Mouse (Mus musculus): ENCODE results near the gene Coro1c. TPM values are rescaled to one million over a fixed set of nuclear protein-coding genes. Genes with fewer than 3 reads are reported as not detected.
"Not testable (repeated sequence)": the region's sequence is repeated elsewhere in the genome, so short reads cannot be mapped to it uniquely, and the experiment has no call there.

Coro1c gene
- polyA plus RNA-seq, 1 experiment from 2014 or later, result 173 TPM

GRCm38 (mm10) chr5:113812638-113813037 lies 95.9 kb downstream of the Coro1c start:
- 85% methylated on average over 2 of the region's 2 CpGs for WGBS
- no peak for ATAC-seq
- Histone ChIP-seq H3K27ac (no peak overlapping the region), H3K4me1 (replicated peaks) (peaks cover 13% of the 10 kb centered on the region), H3K36me3 (no peaks in the 10 kb centered on the region), H3K9ac (no peak overlapping the region), H3K4me2 (replicated peaks) (no peak overlapping the region), H3K4me3 (replicated peaks) (no peak overlapping the region), H3K27me3 (replicated peaks) (no peaks in the 10 kb centered on the region), H3K9me3 (no peaks in the 10 kb centered on the region)

DNA sequence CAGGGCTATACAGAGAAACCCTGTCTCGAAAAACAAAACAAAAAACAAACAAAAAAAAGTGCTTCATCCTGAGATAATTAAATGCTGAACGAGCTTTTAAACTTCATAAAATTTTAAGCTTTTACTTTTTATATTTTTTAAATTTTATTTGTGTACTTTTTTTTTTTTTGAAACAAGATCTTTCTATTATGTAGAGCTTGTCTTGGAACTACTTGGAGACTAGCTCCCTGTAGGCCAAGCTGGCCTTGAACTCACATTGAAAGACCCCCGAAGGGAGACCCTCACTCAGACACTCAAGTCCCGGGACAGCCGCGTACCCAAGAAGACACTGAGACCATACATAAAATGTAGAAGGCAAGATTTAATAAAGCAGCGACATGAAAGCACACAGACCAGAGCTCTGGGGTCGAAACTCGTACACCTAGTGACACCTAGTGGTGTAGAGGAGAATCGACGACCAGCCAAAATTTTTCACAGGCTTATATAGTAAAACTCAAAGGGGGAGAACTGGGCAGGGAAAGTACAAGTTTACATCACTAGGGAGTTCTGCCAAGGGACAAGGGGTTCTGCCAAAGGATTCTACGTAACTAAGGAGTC lies 96.6 kb downstream of the Coro1c start:
- not testable (repeated sequence) for H3K9me3 ChIP-seq; H3K4me2 ChIP-seq (replicated peaks); H3K9ac ChIP-seq; H3K27ac ChIP-seq; ATAC-seq; H3K36me3 ChIP-seq; H3K4me3 ChIP-seq (replicated peaks); H3K27me3 ChIP-seq (replicated peaks)
- peaks cover 14% of the 10 kb centered on the region for H3K4me1 ChIP-seq (replicated peaks)
- WGBS, result 18% methylated on average over 11 of the region's 12 CpGs

GRCm38 (mm10) chr5:113810111-113810510 lies 98.4 kb downstream of the Coro1c start:
- Histone ChIP-seq H3K27ac (no peak overlapping the region), H3K9ac (no peak overlapping the region), H3K4me1 (replicated peaks) (peaks cover 8% of the 10 kb centered on the region), H3K4me2 (replicated peaks) (no peak overlapping the region), H3K27me3 (replicated peaks) (no peaks in the 10 kb centered on the region), H3K36me3 (no peaks in the 10 kb centered on the region), H3K9me3 (no peaks in the 10 kb centered on the region), H3K4me3 (replicated peaks) (no peak overlapping the region)
- WGBS, result 95% methylated on average over 4 of the region's 4 CpGs
- no peak for ATAC-seq

DNA sequence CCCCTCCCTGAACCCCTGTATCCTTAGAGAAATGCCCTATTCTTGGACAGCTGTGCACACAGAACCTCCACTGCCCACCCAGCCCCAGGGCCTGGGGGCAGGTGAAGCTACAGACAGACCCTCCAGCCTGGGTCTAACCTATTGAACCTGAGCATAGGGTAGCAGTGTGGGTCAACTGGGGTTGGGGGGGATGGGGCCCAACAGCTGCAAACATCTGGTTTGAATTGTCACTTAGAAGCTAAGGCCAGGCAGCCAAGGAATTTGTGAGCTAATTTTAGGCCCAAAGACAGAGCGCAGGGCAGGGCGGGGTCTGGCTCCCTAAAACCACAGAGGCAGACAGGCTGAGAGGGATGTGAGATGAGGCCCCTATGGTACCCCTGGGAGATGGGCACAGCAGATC lies 100.4 kb downstream of the Coro1c start:
- H3K4me2 ChIP-seq (replicated peaks), result no peak overlapping the region
- H3K36me3 ChIP-seq, result no peaks in the 10 kb centered on the region
- peaks cover 13% of the 10 kb centered on the region for H3K4me1 ChIP-seq (replicated peaks)
- no peak for ATAC-seq
- H3K27me3 ChIP-seq (replicated peaks), result no peaks in the 10 kb centered on the region
- no peak overlapping the region for H3K9ac ChIP-seq
- whole genome bisulfite sequencing, result 56% methylated on average over 2 of the region's 2 CpGs
- peak overlapping the region; percentile 51 for H3K27ac ChIP-seq
- H3K9me3 ChIP-seq, result no peaks in the 10 kb centered on the region
- no peak overlapping the region for H3K4me3 ChIP-seq (replicated peaks)

- Histone ChIP-seq H3K9ac (peak overlapping the region; percentile 13; the same call in 1 of the 2 replicates), H3K4me1 (replicated peaks) (peaks cover 13% of the 10 kb centered on the region), H3K36me3 (no peaks in the 10 kb centered on the region), H3K4me3 (replicated peaks) (no peak overlapping the region), H3K27me3 (replicated peaks) (no peaks in the 10 kb centered on the region), H3K9me3 (no peaks in the 10 kb centered on the region), H3K27ac (peak overlapping the region; percentile 51), H3K4me2 (replicated peaks) (no peak overlapping the region)
- WGBS, result 56% methylated on average over 9 of the region's 9 CpGs
- ATAC-seq, result no peak
These were observed 100.8 kb downstream of the Coro1c start for GRCm38 (mm10) chr5:113807712-113808111.

DNA sequence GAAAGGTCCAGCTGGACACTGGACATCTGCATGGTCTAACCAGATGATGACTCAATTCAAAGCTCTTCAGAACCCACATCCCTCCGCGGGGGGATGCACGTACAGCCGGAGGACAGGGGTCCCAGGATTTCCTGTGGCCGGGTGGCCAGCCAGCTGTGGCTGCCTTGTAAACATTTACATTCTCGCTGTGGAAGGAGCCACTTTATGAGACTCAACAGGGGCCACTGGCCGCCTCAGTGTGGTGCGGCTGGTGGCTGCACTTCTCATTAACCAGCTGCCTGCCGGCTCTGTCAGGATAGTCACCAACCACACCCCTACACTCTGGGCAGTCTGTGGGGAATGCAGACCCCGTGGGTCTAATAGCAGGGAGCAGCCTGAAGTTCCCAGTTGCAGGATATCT lies 102.1 kb downstream of the Coro1c start:
- H3K36me3 ChIP-seq, result no peaks in the 10 kb centered on the region
- no peak overlapping the region for H3K4me2 ChIP-seq (replicated peaks)
- no peaks in the 10 kb centered on the region for H3K27me3 ChIP-seq (replicated peaks)
- H3K9ac ChIP-seq, result no peak overlapping the region
- no peaks in the 10 kb centered on the region for H3K9me3 ChIP-seq
- H3K27ac ChIP-seq, result peak overlapping the region; percentile 27; the same call in 1 of the 2 replicates
- H3K4me1 ChIP-seq (replicated peaks), result peaks cover 13% of the 10 kb centered on the region
- WGBS, result 13% methylated on average over 10 of the region's 10 CpGs
- peak; percentile 66 for ATAC-seq
- no peak overlapping the region for H3K4me3 ChIP-seq (replicated peaks)

- no peak overlapping the region for H3K4me2 ChIP-seq (replicated peaks)
- no peaks in the 10 kb centered on the region for H3K9me3 ChIP-seq
- H3K9ac ChIP-seq, result no peak overlapping the region
- no peaks in the 10 kb centered on the region for H3K36me3 ChIP-seq
- H3K4me3 ChIP-seq (replicated peaks), result no peak overlapping the region
- WGBS, result 82% methylated on average over 9 of the region's 9 CpGs
- peaks cover 19% of the 10 kb centered on the region for H3K4me1 ChIP-seq (replicated peaks)
- no peak for ATAC-seq
- no peaks in the 10 kb centered on the region for H3K27me3 ChIP-seq (replicated peaks)
- no peak overlapping the region for H3K27ac ChIP-seq
These were observed 103.3 kb downstream of the Coro1c start for GRCm38 (mm10) chr5:113805301-113805700.

DNA sequence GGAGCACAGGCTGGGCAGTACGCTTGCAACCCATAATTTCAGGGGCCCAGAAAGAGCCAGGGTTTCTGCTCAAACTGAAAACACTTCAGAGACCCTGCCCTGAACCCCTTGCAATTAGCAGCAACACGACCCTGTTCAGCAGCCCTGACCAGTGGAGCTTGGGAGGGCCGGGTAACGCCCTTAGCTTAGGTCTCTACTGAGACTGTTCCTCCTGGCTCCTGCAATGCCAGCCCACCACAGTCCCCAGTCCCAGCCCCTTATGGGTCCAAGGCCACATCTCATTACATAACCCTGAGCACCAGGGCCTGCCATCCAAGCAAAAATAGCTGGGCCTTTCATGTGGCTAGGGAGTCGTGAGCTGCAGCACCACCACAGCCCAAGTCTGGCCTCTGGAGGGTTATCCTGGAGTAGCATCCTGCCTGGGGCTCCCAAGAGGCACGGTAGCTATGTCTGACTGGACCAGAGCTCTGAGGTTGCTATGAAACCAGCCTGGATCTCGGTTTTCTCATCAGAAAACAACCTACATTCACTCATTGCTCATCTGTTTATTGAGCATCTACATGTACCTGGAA lies 104.1 kb downstream of the Coro1c start:
- Histone ChIP-seq H3K36me3 (no peaks in the 10 kb centered on the region), H3K27ac (no peak overlapping the region), H3K9me3 (no peaks in the 10 kb centered on the region), H3K27me3 (replicated peaks) (no peaks in the 10 kb centered on the region), H3K9ac (no peak overlapping the region), H3K4me1 (replicated peaks) (peaks cover 19% of the 10 kb centered on the region), H3K4me3 (replicated peaks) (no peak overlapping the region), H3K4me2 (replicated peaks) (no peak overlapping the region)
- 58% methylated on average over 7 of the region's 7 CpGs for WGBS
- no peak for ATAC-seq

DNA sequence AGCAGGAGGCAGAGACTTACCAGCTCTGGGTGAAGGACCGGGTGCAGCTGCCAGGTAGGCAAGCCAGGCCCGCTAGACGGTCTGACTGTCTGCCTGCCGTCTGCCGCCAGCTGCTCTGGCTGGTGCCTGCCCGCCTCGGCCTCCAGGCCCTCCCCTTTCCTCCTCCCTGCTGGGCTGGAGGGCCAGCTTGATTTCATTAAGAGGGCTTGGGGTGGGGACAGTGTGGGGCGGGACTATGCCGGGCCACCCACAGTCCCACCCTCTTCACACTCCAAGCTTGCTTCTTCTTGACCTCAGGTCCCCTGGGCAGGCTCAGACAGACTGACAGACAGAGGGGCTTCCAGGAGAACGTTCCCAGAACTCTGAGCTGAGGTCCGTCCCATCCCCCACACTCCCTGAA lies 108.3 kb downstream of the Coro1c start, which contains the start of gene Tmem119:
Tmem119 (minus strand) TSS at position 237 of the 400 bp plus-strand sequence.
- ATAC-seq, result peak; percentile 92
- Histone ChIP-seq H3K9me3 (no peaks in the 10 kb centered on the region), H3K4me3 (replicated peaks) (peak within 1 kb of the TSS; percentile 41), H3K27ac (peak within 1 kb of the TSS; percentile 76), H3K4me2 (replicated peaks) (peak within 1 kb of the TSS; percentile 55), H3K9ac (peak within 1 kb of the TSS; percentile 56), H3K27me3 (replicated peaks) (no peaks in the 10 kb centered on the region), H3K36me3 (no peaks in the 10 kb centered on the region), H3K4me1 (replicated peaks) (peaks cover 29% of the 10 kb centered on the region)
- WGBS, result under 1% methylated on average over 11 of the region's 11 CpGs

DNA sequence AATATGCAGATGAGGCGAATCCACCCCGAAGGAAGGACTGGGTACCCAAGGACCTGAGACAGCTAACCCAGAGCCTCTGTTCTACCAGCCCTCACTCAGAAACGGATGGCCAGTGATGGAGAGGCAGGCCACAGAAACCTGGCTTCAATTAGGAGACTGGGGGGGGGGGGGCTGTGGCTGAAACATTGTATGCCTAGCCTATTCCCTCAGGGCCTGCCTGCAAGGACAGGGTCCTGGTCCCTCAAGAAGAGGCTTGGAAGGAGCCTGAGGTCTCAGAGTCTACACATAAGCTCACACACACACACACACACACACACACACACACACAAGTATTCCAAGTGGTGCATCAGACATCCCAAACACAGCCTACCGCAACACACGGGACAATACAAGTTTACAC lies 108.9 kb downstream of the Coro1c start:
- H3K36me3 ChIP-seq, result no peaks in the 10 kb centered on the region
- H3K9me3 ChIP-seq, result no peaks in the 10 kb centered on the region
- H3K4me1 ChIP-seq (replicated peaks), result peaks cover 29% of the 10 kb centered on the region
- peak overlapping the region; percentile 41 for H3K4me3 ChIP-seq (replicated peaks)
- no peaks in the 10 kb centered on the region for H3K27me3 ChIP-seq (replicated peaks)
- peak overlapping the region; percentile 56; the same call in 1 of the 2 replicates for H3K9ac ChIP-seq
- 34% methylated on average over 5 of the region's 5 CpGs for WGBS
- peak overlapping the region; percentile 76 for H3K27ac ChIP-seq
- ATAC-seq, result no peak
- peak overlapping the region; percentile 55 for H3K4me2 ChIP-seq (replicated peaks)

- Histone ChIP-seq H3K4me2 (replicated peaks) (peak overlapping the region; percentile 55), H3K4me1 (replicated peaks) (peaks cover 25% of the 10 kb centered on the region), H3K9me3 (no peaks in the 10 kb centered on the region), H3K9ac (peak overlapping the region; percentile 26; the same call in 1 of the 2 replicates), H3K27me3 (replicated peaks) (no peaks in the 10 kb centered on the region), H3K27ac (no peak overlapping the region), H3K36me3 (no peaks in the 10 kb centered on the region), H3K4me3 (replicated peaks) (peak overlapping the region; percentile 41)
- no peak for ATAC-seq
- 62% methylated on average over 9 of the region's 9 CpGs for WGBS
These were observed 110.0 kb downstream of the Coro1c start for GRCm38 (mm10) chr5:113798525-113798924.

DNA sequence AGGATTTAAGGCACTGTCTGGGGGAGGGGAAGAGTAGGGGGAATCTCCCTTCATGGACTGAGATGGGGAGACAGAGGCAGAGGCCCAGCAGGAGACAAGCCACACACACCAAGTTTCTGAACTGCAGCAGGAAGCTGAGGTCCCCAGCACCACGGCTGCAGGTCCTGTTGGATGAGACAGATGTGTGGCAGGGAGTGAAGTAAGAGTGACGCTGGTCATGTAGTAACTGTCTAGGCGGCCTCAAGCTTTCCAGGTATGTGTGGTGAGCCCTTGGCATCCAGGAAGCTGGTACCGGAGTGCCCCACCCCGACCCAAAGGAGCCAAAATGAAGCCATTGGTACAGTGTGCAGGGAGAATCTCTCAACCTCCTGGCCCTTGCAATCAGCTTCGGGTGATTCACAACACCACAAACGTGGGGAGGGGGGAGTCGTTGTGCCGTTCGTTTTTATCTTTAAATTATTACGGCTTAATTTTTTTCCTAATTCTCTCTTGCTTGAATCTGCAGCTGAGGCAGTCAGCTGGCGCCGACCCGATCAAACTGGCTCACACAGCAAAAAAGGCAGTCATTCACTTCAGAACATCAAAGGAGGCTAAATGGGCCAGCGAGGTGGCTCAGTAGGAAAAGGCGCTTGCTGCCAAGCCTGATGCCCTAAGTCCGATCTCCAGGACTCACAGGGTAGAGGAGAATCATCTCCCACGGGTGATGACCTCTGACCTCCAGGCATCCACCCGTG lies 111.2 kb downstream of the Coro1c start:
- Histone ChIP-seq H3K9me3 (no peaks in the 10 kb centered on the region), H3K4me2 (replicated peaks) (peak overlapping the region; percentile 55), H3K27ac (peak overlapping the region; percentile 56), H3K36me3 (no peaks in the 10 kb centered on the region), H3K4me1 (replicated peaks) (peaks cover 25% of the 10 kb centered on the region), H3K4me3 (replicated peaks) (peak overlapping the region; percentile 41; the same call in 1 of the 2 replicates), H3K9ac (no peak overlapping the region; the same call in 1 of the 2 replicates), H3K27me3 (replicated peaks) (no peaks in the 10 kb centered on the region)
- 14% methylated on average over 19 of the region's 19 CpGs for WGBS
- no peak for ATAC-seq

Measured in intestine, embryonic 15.5 days (tissue).